Mouse (Mus musculus) G1E-ER4 (cell line): Measurements from ENCODE around the gene Rpf1. TPM values are rescaled to one million over a fixed set of nuclear protein-coding genes. Genes with fewer than 3 reads are reported as not detected.

Experiments used
- GATA1 ChIP-seq: IDR thresholded peaks from one replicate; pipeline ENCODE4 v1.8.0; 2012; ENCODE audit warnings: low read length, inconsistent platforms
- polyA plus RNA-seq: library from polyadenylated mRNA; stranded (reverse); fragments of >175 nt; gene quantifications from 2 replicates; pipeline ENCODE4 v1.2.3, GENCODE M21; 2012

The Rpf1 gene
- polyA plus RNA-seq, 1 experiment = 47.7 TPM

- TF ChIP-seq GATA1 = no peak
These were observed 58.3 kb downstream of the Rpf1 start for GRCm38 (mm10) chr3:146462939-146463338.

Other genes with a start within 250 kb of the Rpf1 start
- 31.2 and 40.4 TPM in 2 replicates for gene Ssx2ip, start 116.8 kb downstream of the Rpf1 start, polyA plus RNA-seq
- gene Ctbs, start 71.6 kb downstream of the Rpf1 start, polyA plus RNA-seq = 20.2 and 22.2 TPM in 2 replicates
- gene Spata1, start 21.7 kb downstream of the Rpf1 start, polyA plus RNA-seq = 0.53 and 1.2 TPM in 2 replicates
- 339 and 472 TPM in 2 replicates for gene Gng5, start 21.6 kb downstream of the Rpf1 start, polyA plus RNA-seq
- not detected in 2 replicates for gene Uox, start 49.0 kb upstream of the Rpf1 start, polyA plus RNA-seq
- gene Dnase2b, start 94.2 kb upstream of the Rpf1 start, polyA plus RNA-seq = not detected in 2 replicates
- 0.05 TPM in 1 of 2 replicates, not detected in the other for gene 4930503B20Rik, start 129.9 kb upstream of the Rpf1 start, polyA plus RNA-seq
- 0.11 and 0.56 TPM in 2 replicates for gene Samd13, start 164.2 kb upstream of the Rpf1 start, polyA plus RNA-seq